Mouse (Mus musculus) left cerebral cortex, postnatal 14 days (tissue): ENCODE measurements around the gene Fam221b. TPM values are rescaled to one million over a fixed set of nuclear protein-coding genes. Genes with fewer than 3 reads are reported as not detected.

Source experiments
- DNase-seq, 2 experiments: peaks; one replicate each; pipeline ENCODE4 v3.0.0; 2021 to 2022; ENCODE audit warnings: low spot score in 2 of 2, mixed read lengths in 1 of 2
- intact Hi-C: fragments of 180-260 bp; cut with DNase I; formaldehyde crosslinking; loops from one replicate; pipeline ENCODE4 v1.15.1; 2025
- total RNA-seq, 2 experiments: library from RNA; stranded (reverse); gene quantifications; 2 replicates each; pipeline ENCODE4 v1.2.3; 2021

Fam221b gene
- total RNA-seq, 2 experiments from 2014 or later, result 1.3 to 1.8 TPM

- peak; percentile 86 to 91 for DNase-seq
- intact Hi-C loops, result loop anchor here (2.0 kb wide), 1 partner anchor 39 kb away; the partner anchor contains the start of gene Olfr71
Observed at GRCm38 (mm10) chr4:43672070-43672469, 3.1 kb upstream of the Fam221b start.

DNA sequence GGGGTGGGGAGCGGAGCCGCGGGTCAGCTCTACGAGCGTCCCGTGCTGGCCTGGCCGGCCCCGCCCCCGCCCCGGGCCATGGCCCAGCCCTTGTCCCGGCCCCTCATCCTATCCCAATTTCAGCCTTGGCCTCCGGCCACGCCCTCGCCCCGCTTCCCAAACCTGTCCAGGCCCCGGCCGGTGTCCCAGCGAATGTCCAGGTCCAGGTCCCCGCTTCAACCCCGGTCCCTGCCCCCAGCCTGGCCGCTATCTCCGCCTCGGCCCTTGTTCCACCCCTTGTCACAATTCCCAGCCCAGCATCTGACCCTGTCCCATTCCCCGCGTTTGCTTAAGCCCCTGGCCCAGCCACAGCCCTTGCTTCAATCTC is 466 bp upstream of the Fam221b start:
- peak in 1 of 2 experiments; percentile 36 for DNase-seq
- intact Hi-C loops, result no loop called here

DNA sequence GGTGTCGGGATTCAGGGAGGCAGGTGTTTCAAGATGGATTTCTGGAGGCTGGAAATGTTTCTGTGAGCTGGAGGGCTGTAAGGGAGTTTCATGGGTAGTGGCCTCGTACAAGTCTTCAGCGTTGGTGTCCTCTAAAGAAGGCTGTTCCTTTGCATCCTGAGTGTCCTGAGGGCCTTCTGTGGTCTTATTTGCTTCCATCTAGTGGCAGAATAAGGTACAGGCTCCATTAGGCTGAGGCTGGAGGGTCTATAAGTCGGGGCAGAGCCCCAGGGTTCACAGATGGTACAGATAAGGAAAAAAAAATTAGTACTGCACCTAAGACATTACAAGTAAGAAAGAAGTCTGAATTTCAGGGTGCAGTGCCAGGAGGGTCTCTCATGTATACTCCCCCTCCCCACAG is 2.5 kb downstream of the Fam221b start:
- peak in 1 of 2 experiments; percentile 31 for DNase-seq
- intact Hi-C loops, result loop anchor here (1.0 kb wide), 1 partner anchor 36 kb away; no protein-coding TSS in a partner anchor

DNA sequence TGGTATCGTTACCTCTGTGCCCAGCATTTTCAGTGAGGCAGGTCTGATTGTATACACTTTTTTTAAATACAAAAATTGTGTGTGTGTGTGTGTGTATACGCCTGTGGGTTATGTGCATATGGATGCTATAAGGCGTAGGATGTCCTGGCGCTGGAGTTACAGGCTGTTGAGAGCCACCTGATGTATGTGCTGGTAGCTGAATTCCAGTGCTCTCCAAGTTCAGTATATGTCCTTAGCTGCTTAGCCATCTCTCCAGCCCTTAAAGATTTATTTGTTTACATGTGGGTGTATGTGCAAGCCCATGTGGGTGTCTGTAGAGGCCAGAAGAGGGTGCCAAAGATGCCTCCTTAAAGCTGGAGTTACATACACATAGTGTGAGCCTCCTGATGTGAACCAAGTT is 11.8 kb downstream of the Fam221b start:
- intact Hi-C loops, result no loop called here
- DNase-seq, result peak in 1 of 2 experiments; percentile 51

GRCm38 (mm10) chr4:43656339-43657109 is 12.4 kb downstream of the Fam221b start, which contains the start of gene Hint2:
Hint2 (minus strand) TSS chr4:43656466.
- intact Hi-C loops, result no loop called here
- DNase-seq, result peak; percentile 95 to 98

- no peak for DNase-seq
- intact Hi-C loops, result no loop called here
Observed at GRCm38 (mm10) chr4:43655656-43656338, 13.1 kb downstream of the Fam221b start.

DNA sequence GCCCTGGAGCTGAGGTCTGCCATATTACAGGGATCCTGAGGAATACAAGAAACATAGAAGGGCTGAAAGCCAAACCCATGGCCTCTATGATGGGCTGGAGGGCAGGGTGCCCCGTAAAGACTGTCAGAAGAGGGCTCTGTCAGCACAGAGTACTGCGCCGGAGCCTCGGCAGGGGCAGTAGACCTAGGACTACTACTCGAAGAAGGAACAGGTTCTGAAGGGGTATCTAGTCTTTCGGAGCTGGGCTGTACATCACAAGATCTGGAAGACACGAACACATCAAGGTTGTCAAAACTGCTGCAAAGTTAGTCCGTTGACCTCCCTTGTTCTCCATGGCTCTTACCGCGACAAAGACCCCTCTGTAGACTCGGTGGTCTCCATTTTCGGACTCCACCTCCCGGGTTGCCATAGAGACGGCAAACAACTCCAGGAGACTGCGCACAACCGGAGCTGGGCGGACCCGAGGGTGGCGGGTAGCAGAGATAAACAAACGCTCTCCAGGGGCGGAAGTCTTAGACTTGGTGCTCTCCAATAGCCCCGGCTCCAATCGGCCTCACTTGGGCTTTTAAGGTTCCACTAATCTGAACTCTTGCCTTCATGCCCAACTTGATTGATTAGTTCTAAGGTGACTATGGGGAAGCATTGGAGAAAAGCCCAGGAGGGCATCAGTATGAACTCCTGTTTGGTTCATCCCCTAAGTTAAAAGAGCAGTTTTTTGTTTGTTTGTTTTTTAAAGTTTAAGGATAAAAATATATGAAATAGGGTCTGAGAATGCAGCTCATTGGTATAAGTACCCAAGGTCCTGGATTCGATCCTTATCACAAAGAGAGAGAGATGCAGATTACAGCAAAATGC is 15.6 kb downstream of the Fam221b start, which contains the start of gene Spag8:
Gene Spag8 (minus strand): TSS at position 434 of the 855 bp plus-strand sequence.
- peak in 1 of 2 experiments; percentile 51 for DNase-seq
- intact Hi-C loops, result no loop called here

DNA sequence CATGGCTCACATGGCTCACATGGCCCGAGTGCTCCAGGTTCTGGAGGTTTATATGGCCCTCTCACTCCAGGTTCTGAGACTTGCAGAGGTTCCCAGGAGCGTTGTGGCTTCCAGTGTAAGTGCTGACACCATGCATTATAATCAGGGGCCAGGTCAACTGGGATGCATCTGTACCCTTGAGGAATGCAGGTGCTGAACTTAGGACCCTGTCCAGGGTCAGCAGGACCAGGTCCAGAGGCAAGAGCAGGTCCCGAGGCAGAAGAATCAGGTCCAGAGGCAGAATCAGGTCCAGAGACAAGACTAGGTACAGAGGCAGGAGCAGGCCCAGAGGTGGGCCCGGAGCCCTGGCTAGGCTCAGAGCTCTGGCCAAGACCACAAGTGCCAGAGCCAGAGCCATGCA is 16.2 kb downstream of the Fam221b start:
- no peak for DNase-seq
- intact Hi-C loops, result no loop called here

DNA sequence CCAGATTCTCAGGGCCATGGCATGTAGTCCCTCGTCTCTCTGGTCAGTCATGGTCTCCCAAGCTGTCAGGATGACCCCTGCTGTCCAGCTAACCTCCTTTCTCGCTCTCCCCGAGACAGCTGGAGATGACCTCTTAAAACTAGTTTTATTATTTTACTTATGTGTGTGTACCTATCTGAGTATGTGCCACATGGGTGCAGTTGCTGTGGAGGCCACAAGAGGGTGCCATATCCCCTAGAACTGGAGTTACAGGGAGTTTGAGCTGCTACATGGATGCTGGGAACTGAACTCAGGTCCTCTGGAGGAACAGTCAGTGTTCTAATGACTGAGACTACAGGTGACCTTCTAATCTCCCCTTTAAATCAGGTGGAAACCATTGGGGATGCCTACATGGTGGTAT is 19.2 kb downstream of the Fam221b start:
- no peak for DNase-seq
- intact Hi-C loops, result no loop called here

DNA sequence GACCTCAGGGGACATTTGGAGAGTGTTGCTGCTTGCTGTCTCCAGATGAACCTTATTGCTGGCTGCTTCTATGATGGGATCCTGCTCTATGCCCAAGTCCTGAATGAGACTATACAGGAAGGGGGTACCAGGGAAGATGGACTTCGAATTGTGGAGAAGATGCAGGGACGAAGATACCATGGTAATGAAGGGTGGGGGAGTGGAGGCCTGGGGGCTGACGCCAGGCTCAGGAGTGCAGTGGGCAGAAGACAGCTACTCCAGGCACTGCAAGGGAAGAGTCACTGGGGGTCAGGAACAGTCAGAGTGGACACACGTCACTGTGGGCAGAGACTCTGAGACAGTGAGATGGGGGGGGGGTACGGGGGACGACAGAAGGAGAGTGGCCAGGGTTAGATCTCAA is 28.5 kb downstream of the Fam221b start:
- no peak for DNase-seq
- intact Hi-C loops, result no loop called here

- no peak for DNase-seq
- intact Hi-C loops, result no loop called here
Observed at GRCm38 (mm10) chr4:43640076-43640475, 28.9 kb downstream of the Fam221b start.

DNA sequence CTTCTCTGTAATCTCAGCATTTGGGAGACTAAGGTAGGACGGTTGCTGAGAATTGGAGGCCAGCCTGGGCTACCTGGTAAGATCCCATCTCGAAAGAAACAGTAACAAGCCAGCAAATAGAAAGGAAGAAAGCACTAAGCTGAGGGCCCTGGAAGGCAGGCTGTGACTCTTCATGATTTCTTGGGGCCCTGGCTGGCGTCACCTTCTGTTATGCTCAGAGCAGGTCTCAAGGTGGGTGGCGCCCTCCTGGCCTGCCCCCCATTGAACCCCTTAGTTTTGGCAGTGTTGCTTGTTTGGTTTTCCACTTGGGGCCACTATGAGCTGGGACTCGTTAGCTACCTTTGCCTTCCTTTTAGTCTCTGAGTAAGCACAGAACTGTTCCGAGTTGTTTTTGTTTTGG is 32.2 kb downstream of the Fam221b start:
- intact Hi-C loops, result no loop called here
- no peak for DNase-seq

GRCm38 (mm10) chr4:43634621-43635374 is 34.1 kb downstream of the Fam221b start:
- intact Hi-C loops, result no loop called here
- DNase-seq, result no peak

DNA sequence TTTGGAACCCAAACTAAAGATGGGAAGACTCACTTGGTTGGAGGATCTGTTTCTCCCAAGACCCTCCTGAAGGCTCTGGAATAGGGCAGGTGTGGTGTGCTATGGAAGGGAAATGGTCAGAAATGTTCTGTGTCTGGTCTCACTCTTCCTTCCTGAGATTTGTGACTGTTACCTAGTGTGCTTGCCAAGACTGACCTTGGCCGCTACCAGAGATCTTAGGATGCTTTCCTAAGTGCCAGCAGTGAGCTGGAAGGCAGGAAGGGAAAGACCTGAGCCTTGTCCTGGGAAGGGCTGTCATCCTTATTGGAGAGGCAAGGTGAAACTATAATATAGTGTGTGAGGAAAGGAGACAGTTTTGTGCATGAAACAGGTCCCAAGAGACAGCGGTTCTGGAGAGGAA is 35.2 kb downstream of the Fam221b start:
- intact Hi-C loops, result no loop called here
- no peak for DNase-seq

DNA sequence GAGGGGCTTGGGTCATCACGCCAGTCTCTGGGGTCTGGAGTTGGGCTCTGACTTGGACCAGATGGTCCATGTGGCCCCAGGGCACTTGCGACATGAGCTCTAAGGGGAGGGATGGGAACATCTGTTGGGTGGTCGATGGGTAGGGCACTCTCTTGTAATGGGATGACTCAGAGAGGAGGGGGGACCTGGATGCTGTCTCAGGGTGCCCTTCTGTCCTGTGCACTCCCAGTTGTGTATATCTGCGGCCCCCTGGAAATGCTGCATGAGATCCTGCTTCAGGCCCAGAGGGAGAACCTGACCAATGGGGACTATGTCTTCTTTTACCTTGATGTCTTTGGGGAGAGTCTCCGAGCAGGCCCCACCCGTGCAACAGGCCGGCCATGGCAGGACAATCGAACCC is 35.6 kb downstream of the Fam221b start:
- peak in 1 of 2 experiments; percentile 1 for DNase-seq
- intact Hi-C loops, result no loop called here

DNA sequence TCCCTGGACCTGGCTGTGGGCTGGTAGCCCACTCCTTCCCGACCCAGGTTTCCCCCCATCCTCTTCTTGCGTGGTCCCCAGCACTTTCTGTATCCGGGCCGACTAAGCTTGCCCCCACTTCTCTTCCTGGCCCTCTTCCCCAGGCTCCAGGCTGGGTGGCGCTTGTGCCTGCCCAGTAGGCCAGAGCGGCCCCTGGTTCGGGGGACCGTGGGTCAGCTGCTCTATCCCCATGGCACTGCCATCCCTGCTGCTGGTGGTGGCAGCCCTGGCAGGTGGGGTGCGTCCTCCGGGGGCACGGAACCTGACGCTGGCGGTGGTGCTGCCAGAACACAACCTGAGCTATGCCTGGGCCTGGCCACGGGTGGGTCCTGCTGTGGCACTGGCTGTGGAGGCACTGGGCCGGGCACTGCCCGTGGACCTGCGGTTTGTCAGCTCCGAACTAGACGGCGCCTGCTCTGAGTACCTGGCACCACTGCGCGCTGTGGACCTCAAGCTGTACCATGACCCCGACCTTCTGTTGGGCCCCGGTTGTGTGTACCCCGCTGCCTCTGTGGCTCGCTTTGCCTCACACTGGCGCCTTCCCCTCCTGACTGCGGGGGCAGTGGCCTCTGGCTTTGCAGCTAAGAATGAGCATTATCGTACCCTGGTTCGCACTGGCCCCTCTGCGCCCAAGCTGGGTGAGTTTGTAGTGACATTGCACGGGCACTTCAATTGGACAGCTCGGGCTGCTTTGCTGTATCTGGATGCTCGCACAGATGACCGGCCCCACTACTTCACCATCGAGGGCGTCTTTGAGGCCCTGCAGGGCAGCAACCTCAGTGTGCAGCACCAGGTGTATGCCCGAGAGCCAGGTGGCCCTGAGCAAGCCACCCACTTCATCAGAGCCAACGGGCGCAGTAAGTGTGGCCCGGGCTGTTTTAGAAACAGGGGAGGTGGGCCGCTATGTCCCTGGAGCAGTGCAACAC is 36.7 kb downstream of the Fam221b start:
- intact Hi-C loops, result no loop called here
- no peak for DNase-seq

DNA sequence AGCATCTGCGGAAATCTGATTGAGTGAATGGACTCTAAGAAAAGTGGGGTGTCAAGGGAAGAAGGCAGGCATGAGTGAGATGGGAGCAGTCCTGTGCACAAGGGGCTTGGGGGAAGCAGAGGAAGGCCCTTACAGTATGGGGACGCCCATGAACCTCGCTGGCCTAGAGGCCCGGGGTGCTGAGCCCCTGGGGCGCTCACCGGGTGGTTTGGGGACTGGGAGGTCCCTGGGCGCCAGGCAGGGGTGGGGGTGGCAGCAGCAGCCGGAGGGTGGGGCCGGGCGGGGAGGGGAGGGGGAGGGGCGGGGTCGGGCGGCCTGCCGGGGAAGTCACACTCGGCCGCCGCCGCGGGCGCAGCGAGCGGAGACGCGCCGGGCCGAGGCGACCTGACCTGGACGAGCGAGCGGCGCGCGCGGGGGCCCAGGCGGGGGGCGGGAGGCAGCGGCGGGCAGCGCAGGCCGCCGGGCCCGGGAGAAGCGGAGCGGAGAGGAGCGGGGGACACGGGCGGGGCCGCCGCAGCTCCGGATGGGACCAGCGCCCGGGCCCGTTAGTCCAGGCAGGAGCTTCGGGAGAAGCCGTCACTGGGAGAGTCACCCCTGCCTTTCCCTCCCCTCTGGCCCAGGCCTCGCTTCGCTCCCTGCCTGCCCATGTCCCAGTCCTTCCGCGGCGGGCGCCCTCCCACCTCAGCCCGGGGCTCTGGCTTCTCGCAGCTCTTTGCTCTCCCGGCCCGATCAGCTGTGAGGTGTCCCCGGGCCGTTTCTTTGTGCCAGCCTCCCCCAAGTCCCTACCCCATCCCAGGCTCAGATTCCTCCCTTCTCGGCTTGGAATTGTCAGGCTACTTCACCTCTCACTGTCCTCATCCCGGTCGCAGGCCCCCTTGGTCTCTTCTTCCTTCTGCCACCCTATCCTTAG is 37.6 kb downstream of the Fam221b start, which contains the start of gene Npr2:
Gene Npr2 (plus strand): TSS at position 890 of the 910 bp plus-strand sequence.
- intact Hi-C loops, result no loop called here
- DNase-seq, result peak in 1 of 2 experiments; percentile 40
